Mouse (Mus musculus) megakaryocyte-erythroid progenitor cell, adult 5-6 weeks (primary cell): Measurements from ENCODE around the gene Cirbp. TPM values are rescaled to one million over a fixed set of nuclear protein-coding genes. Genes with fewer than 3 reads are reported as not detected.
A peak's percentile ranks its signal among the peaks of the same experiment; 100 is the strongest.
"Not testable (repeated sequence)": the region's sequence is repeated elsewhere in the genome, so short reads cannot be mapped to it uniquely, and the experiment has no call there.

Experiments used
- ATAC-seq: replicated peaks from 2 replicates; pipeline ENCODE4 v1.8.0; 2016; ENCODE audit warnings: mild to moderate bottlenecking, inconsistent platforms; ENCODE audit not compliant: severe bottlenecking, poor library complexity, low FRiP score, low TSS enrichment
- total RNA-seq, 2 experiments: library from RNA; stranded (forward) in 1 of 2; stranded (reverse) in 1 of 2; fragments of 200-1000, 215-1000 nt in 1 of 2; fragments of >200 nt in 1 of 2; fragmentation: Nextera tagmentation in 1 of 2; gene quantifications; 2 replicates each; pipeline ENCODE4 v1.2.3; 2014 to 2017

Cirbp gene
- total RNA-seq, 2 experiments from 2014 or later, result 30.8 to 44.0 TPM

- no peak for ATAC-seq
Measured at GRCm38 (mm10) chr10:80196778-80197581, 31.2 kb downstream of the Cirbp start.

- ATAC-seq, result peak; percentile 95
Measured at GRCm38 (mm10) chr10:80199440-80200008, 33.7 kb downstream of the Cirbp start.

- ATAC-seq, result no peak
Measured at GRCm38 (mm10) chr10:80200485-80200884, 34.7 kb downstream of the Cirbp start.

- no peak for ATAC-seq
Measured at GRCm38 (mm10) chr10:80204055-80204454, 38.3 kb downstream of the Cirbp start.

GRCm38 (mm10) chr10:80207201-80207600, 41.4 kb downstream of the Cirbp start:
- ATAC-seq, result no peak

GRCm38 (mm10) chr10:80207676-80208075, 41.9 kb downstream of the Cirbp start:
- no peak for ATAC-seq

GRCm38 (mm10) chr10:80208248-80208647, 42.5 kb downstream of the Cirbp start:
- ATAC-seq, result no peak

GRCm38 (mm10) chr10:80208841-80209371, 43.1 kb downstream of the Cirbp start:
- no peak for ATAC-seq

GRCm38 (mm10) chr10:80211547-80212103, 45.8 kb downstream of the Cirbp start:
- not testable (repeated sequence) for ATAC-seq

GRCm38 (mm10) chr10:80215048-80215772, 49.4 kb downstream of the Cirbp start:
- no peak for ATAC-seq

GRCm38 (mm10) chr10:80220676-80221075, 54.9 kb downstream of the Cirbp start:
- no peak for ATAC-seq

Other genes starting within 250 kb of the Cirbp start
Only the 30 nearest of the 32 such genes appear.
- 4.4 and 5.9 TPM in 2 replicates for gene Arid3a, start 238.9 kb upstream of the Cirbp start, total RNA-seq (2014; fragmentation: Nextera tagmentation)
- gene Arid3a, start 238.9 kb upstream of the Cirbp start, total RNA-seq (2017), result 5.4 and 6.0 TPM in 2 replicates
- gene Wdr18, start 205.8 kb upstream of the Cirbp start, total RNA-seq (2014; fragmentation: Nextera tagmentation), result 82.9 and 86.4 TPM in 2 replicates
- gene Wdr18, start 205.8 kb upstream of the Cirbp start, total RNA-seq (2017), result 23.4 and 24.8 TPM in 2 replicates
- gene Grin3b, start 195.3 kb upstream of the Cirbp start, total RNA-seq (2014; fragmentation: Nextera tagmentation), result not detected in 2 replicates
- not detected in 2 replicates for gene Grin3b, start 195.3 kb upstream of the Cirbp start, total RNA-seq (2017)
- gene Tmem259, start 181.7 kb upstream of the Cirbp start, total RNA-seq (2014; fragmentation: Nextera tagmentation), result 75.5 and 83.0 TPM in 2 replicates
- 47.3 and 63.9 TPM in 2 replicates for gene Tmem259, start 181.7 kb upstream of the Cirbp start, total RNA-seq (2017)
- gene Cnn2, start 177.4 kb upstream of the Cirbp start, total RNA-seq (2014; fragmentation: Nextera tagmentation), result 18.0 and 24.6 TPM in 2 replicates
- gene Cnn2, start 177.4 kb upstream of the Cirbp start, total RNA-seq (2017), result 13.8 and 25.6 TPM in 2 replicates
- 27.0 and 32.9 TPM in 2 replicates for gene Abca7, start 169.5 kb upstream of the Cirbp start, total RNA-seq (2014; fragmentation: Nextera tagmentation)
- 11.0 and 12.1 TPM in 2 replicates for gene Abca7, start 169.5 kb upstream of the Cirbp start, total RNA-seq (2017)
- gene Arhgap45, start 149.3 kb upstream of the Cirbp start, total RNA-seq (2014; fragmentation: Nextera tagmentation), result 76.2 and 103 TPM in 2 replicates
- gene Arhgap45, start 149.3 kb upstream of the Cirbp start, total RNA-seq (2017), result 52.8 and 64.4 TPM in 2 replicates
- gene Polr2e, start 126.2 kb upstream of the Cirbp start, total RNA-seq (2014; fragmentation: Nextera tagmentation), result 145 and 157 TPM in 2 replicates
- 142 and 150 TPM in 2 replicates for gene Polr2e, start 126.2 kb upstream of the Cirbp start, total RNA-seq (2017)
- 566 and 603 TPM in 2 replicates for gene Gpx4, start 118.8 kb upstream of the Cirbp start, total RNA-seq (2014; fragmentation: Nextera tagmentation)
- gene Gpx4, start 118.8 kb upstream of the Cirbp start, total RNA-seq (2017), result 483 and 498 TPM in 2 replicates
- gene Sbno2, start 60.4 kb upstream of the Cirbp start, total RNA-seq (2014; fragmentation: Nextera tagmentation), result 34.4 and 39.7 TPM in 2 replicates
- gene Sbno2, start 60.4 kb upstream of the Cirbp start, total RNA-seq (2017), result 12.1 and 12.9 TPM in 2 replicates
- 152 and 213 TPM in 2 replicates for gene Stk11, start 50.2 kb upstream of the Cirbp start, total RNA-seq (2014; fragmentation: Nextera tagmentation)
- 116 and 174 TPM in 2 replicates for gene Stk11, start 50.2 kb upstream of the Cirbp start, total RNA-seq (2017)
- 282 and 325 TPM in 2 replicates for gene Atp5d, start 27.4 kb upstream of the Cirbp start, total RNA-seq (2014; fragmentation: Nextera tagmentation)
- gene Atp5d, start 27.4 kb upstream of the Cirbp start, total RNA-seq (2017), result 29.3 and 49.3 TPM in 2 replicates
- 5.2 and 10.5 TPM in 2 replicates for gene Cbarp, start 25.1 kb upstream of the Cirbp start, total RNA-seq (2014; fragmentation: Nextera tagmentation)
- 3.7 TPM in 1 of 2 replicates, not detected in the other for gene Cbarp, start 25.1 kb upstream of the Cirbp start, total RNA-seq (2017)
- 30.9 and 34.0 TPM in 2 replicates for gene Midn, start 17.7 kb upstream of the Cirbp start, total RNA-seq (2014; fragmentation: Nextera tagmentation)
- gene Midn, start 17.7 kb upstream of the Cirbp start, total RNA-seq (2017), result 9.4 and 10.5 TPM in 2 replicates
- 14.2 and 22.9 TPM in 2 replicates for gene 1600002K03Rik, start 7.0 kb downstream of the Cirbp start, total RNA-seq (2014; fragmentation: Nextera tagmentation)
- 25.4 and 27.8 TPM in 2 replicates for gene 1600002K03Rik, start 7.0 kb downstream of the Cirbp start, total RNA-seq (2017)
- gene Efna2, start 13.5 kb downstream of the Cirbp start, total RNA-seq (2014; fragmentation: Nextera tagmentation), result 0.40 TPM in 1 of 2 replicates, not detected in the other
- 0.80 TPM in 1 of 2 replicates, not detected in the other for gene Efna2, start 13.5 kb downstream of the Cirbp start, total RNA-seq (2017)
- 60.8 and 124 TPM in 2 replicates for gene Mum1, start 60.4 kb downstream of the Cirbp start, total RNA-seq (2014; fragmentation: Nextera tagmentation)
- gene Mum1, start 60.4 kb downstream of the Cirbp start, total RNA-seq (2017), result 44.2 and 49.0 TPM in 2 replicates
- 196 and 302 TPM in 2 replicates for gene Ndufs7, start 83.1 kb downstream of the Cirbp start, total RNA-seq (2014; fragmentation: Nextera tagmentation)
- 103 and 168 TPM in 2 replicates for gene Ndufs7, start 83.1 kb downstream of the Cirbp start, total RNA-seq (2017)
- 1.2 and 1.7 TPM in 2 replicates for gene Gamt, start 95.0 kb downstream of the Cirbp start, total RNA-seq (2014; fragmentation: Nextera tagmentation)
- gene Gamt, start 95.0 kb downstream of the Cirbp start, total RNA-seq (2017), result 2.1 and 3.0 TPM in 2 replicates
- gene Dazap1, start 95.5 kb downstream of the Cirbp start, total RNA-seq (2014; fragmentation: Nextera tagmentation), result 152 and 163 TPM in 2 replicates
- gene Dazap1, start 95.5 kb downstream of the Cirbp start, total RNA-seq (2017), result 269 and 335 TPM in 2 replicates
- gene Rps15, start 126.5 kb downstream of the Cirbp start, total RNA-seq (2014; fragmentation: Nextera tagmentation), result 4,307 and 4,493 TPM in 2 replicates
- gene Rps15, start 126.5 kb downstream of the Cirbp start, total RNA-seq (2017), result 2,815 and 2,969 TPM in 2 replicates
- gene Apc2, start 130.0 kb downstream of the Cirbp start, total RNA-seq (2014; fragmentation: Nextera tagmentation), result 0.07 TPM in 1 of 2 replicates, not detected in the other
- not detected in 2 replicates for gene Apc2, start 130.0 kb downstream of the Cirbp start, total RNA-seq (2017)
- gene 2310011J03Rik, start 154.6 kb downstream of the Cirbp start, total RNA-seq (2014; fragmentation: Nextera tagmentation), result 34.1 and 50.4 TPM in 2 replicates
- 16.6 and 21.3 TPM in 2 replicates for gene 2310011J03Rik, start 154.6 kb downstream of the Cirbp start, total RNA-seq (2017)
- 16.1 and 23.0 TPM in 2 replicates for gene Pcsk4, start 163.5 kb downstream of the Cirbp start, total RNA-seq (2014; fragmentation: Nextera tagmentation)
- 1.6 and 2.6 TPM in 2 replicates for gene Pcsk4, start 163.5 kb downstream of the Cirbp start, total RNA-seq (2017)
- 23.1 and 23.7 TPM in 2 replicates for gene Reep6, start 164.0 kb downstream of the Cirbp start, total RNA-seq (2014; fragmentation: Nextera tagmentation)
- 2.7 and 6.8 TPM in 2 replicates for gene Reep6, start 164.0 kb downstream of the Cirbp start, total RNA-seq (2017)
- gene Adamtsl5, start 182.4 kb downstream of the Cirbp start, total RNA-seq (2014; fragmentation: Nextera tagmentation), result 1.5 and 3.3 TPM in 2 replicates
- gene Adamtsl5, start 182.4 kb downstream of the Cirbp start, total RNA-seq (2017), result 0.30 and 2.3 TPM in 2 replicates
- gene Plk5, start 190.5 kb downstream of the Cirbp start, total RNA-seq (2014; fragmentation: Nextera tagmentation), result 0.79 TPM in 1 of 2 replicates, not detected in the other
- not detected in 2 replicates for gene Plk5, start 190.5 kb downstream of the Cirbp start, total RNA-seq (2017)
- 8.0 and 9.1 TPM in 2 replicates for gene Mex3d, start 221.7 kb downstream of the Cirbp start, total RNA-seq (2014; fragmentation: Nextera tagmentation)
- 13.0 and 14.7 TPM in 2 replicates for gene Mex3d, start 221.7 kb downstream of the Cirbp start, total RNA-seq (2017)
- 105 and 113 TPM in 2 replicates for gene Mbd3, start 233.6 kb downstream of the Cirbp start, total RNA-seq (2014; fragmentation: Nextera tagmentation)
- gene Mbd3, start 233.6 kb downstream of the Cirbp start, total RNA-seq (2017), result 80.0 and 93.8 TPM in 2 replicates
- 485 and 702 TPM in 2 replicates for gene Uqcr11, start 240.8 kb downstream of the Cirbp start, total RNA-seq (2014; fragmentation: Nextera tagmentation)
- gene Uqcr11, start 240.8 kb downstream of the Cirbp start, total RNA-seq (2017), result 241 and 254 TPM in 2 replicates